Mouse (Mus musculus) forebrain, embryonic 15.5 days (tissue): ENCODE results near the gene Ipo8. TPM values are rescaled to one million over a fixed set of nuclear protein-coding genes. Genes with fewer than 3 reads are reported as not detected.
A peak's percentile ranks its signal among the peaks of the same experiment; 100 is the strongest.

Experiments used
- ATAC-seq: fragments of 200-750 bp; cut with Nextera tagmentation; replicated peaks from 2 replicates; pipeline ENCODE4 v1.8.0; 2017; ENCODE audit warnings: mild to moderate bottlenecking, moderate TSS enrichment, moderate library complexity
- H3K27ac ChIP-seq: fragments of 300-500 bp; sonication (generic); replicated peaks from 2 replicates; pipeline ENCODE4 v1.5.1; 2015; ENCODE audit warnings: mild to moderate bottlenecking, inconsistent platforms
- H3K27me3 ChIP-seq: fragments of 300-500 bp; sonication (generic); 2 replicates; pipeline ENCODE4 v1.6.1; 2015; ENCODE audit warnings: inconsistent platforms
- H3K36me3 ChIP-seq: fragments of 300-500 bp; sonication (generic); 2 replicates; pipeline ENCODE4 v1.6.1; 2015; ENCODE audit warnings: mild to moderate bottlenecking, inconsistent platforms
- H3K4me1 ChIP-seq: fragments of 300-500 bp; sonication (generic); 2 replicates; pipeline ENCODE4 v1.6.1; 2015; ENCODE audit warnings: inconsistent platforms
- H3K4me2 ChIP-seq: fragments of 300-500 bp; sonication (generic); replicated peaks from 2 replicates; pipeline ENCODE4 v1.6.1; 2015; ENCODE audit warnings: mild to moderate bottlenecking, inconsistent platforms
- H3K4me3 ChIP-seq: fragments of 300-500 bp; sonication (generic); 2 replicates; pipeline ENCODE4 v1.5.1; 2015; ENCODE audit warnings: mild to moderate bottlenecking, inconsistent platforms
- H3K9ac ChIP-seq: fragments of 300-500 bp; sonication (generic); replicated peaks from 2 replicates; pipeline ENCODE4 v1.6.1; 2015; ENCODE audit warnings: mild to moderate bottlenecking, inconsistent platforms
- H3K9me3 ChIP-seq: fragments of 300-500 bp; sonication (generic); 2 replicates; pipeline ENCODE4 v1.6.1; 2016; ENCODE audit warnings: inconsistent platforms
- WGBS: fragments of 180-500 bp; shearing (Covaris S2); methylation state at CpG from one replicate; pipeline ENCODE4 v1.1.7; 2015; ENCODE audit warnings: mixed read lengths; 5-methylcytosine and 5-hydroxymethylcytosine counted together
- polyA plus RNA-seq: library from polyadenylated mRNA; unstranded; fragments of >200 nt; fragmentation: Nextera tagmentation; extraction: Ambion mirVana; gene quantifications from 2 replicates; pipeline ENCODE4 v1.2.1, GENCODE M21; 2015

Ipo8 gene
- polyA plus RNA-seq, 1 experiment from 2014 or later = 20.8 TPM

DNA sequence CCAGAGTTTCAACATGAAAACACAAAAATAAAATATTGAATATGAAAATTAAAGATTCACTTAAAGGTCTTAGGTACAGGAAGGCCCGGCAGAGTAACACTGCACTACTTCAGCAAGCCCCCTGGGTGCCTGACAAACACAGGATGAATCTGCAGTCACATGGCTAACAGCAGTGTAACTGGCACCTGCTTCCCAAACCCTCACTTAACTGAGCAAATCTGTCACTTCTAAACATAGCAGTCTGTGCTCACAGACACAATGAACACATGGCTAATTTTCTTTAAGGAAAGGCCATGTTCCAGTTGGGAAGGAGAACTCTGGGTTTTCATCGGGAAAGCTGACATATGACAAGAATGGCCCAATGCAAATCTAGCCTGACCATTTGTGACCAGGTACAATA is 36.1 kb downstream of the Ipo8 start:
- Histone ChIP-seq H3K4me1 (no peaks in the 10 kb centered on the region), H3K36me3 (peaks cover 41% of the 10 kb centered on the region), H3K4me2 (no peak overlapping the region), H3K9ac (no peak overlapping the region), H3K9me3 (no peaks in the 10 kb centered on the region), H3K27me3 (no peaks in the 10 kb centered on the region), H3K4me3 (no peak overlapping the region), H3K27ac (no peak overlapping the region)
- WGBS = 75% methylated on average over 2 of the region's 2 CpGs
- no peak for ATAC-seq

DNA sequence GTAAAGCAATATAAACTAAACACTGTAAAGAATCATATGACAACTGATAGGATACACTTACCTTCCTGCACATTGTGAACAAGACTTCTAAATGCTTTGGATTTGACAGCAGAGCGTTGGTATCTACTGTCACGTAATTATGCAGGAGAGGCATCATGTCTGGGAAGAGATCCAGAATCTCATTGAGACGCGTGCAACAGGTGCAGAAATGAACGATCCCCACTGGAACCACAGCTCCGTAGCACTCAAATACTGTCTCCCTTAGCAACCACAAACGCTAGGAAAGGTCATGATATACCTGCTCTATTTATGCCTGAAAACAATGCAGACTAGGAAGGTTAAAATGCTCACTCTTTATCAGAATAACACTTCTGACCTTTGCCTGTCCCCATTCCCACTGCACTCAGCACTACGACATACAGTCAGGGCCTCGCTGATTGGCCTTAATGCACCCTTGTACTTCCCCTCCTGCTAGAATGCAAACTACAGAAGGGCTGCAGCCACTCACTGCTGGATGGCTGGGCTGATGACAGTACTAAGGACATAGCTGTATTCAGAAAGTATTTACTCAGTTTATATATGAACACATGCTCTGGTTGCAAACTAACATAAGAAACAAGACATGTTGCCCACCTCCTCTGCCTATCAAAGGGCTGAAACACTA is 42.1 kb downstream of the Ipo8 start:
- no peak overlapping the region for H3K9ac ChIP-seq
- no peak overlapping the region for H3K4me3 ChIP-seq
- H3K4me1 ChIP-seq = no peaks in the 10 kb centered on the region
- 70% methylated on average over 9 of the region's 9 CpGs for WGBS
- H3K4me2 ChIP-seq = no peak overlapping the region
- H3K9me3 ChIP-seq = no peaks in the 10 kb centered on the region
- ATAC-seq = no peak
- H3K27ac ChIP-seq = no peak overlapping the region
- H3K36me3 ChIP-seq = peaks cover 46% of the 10 kb centered on the region
- H3K27me3 ChIP-seq = no peaks in the 10 kb centered on the region

DNA sequence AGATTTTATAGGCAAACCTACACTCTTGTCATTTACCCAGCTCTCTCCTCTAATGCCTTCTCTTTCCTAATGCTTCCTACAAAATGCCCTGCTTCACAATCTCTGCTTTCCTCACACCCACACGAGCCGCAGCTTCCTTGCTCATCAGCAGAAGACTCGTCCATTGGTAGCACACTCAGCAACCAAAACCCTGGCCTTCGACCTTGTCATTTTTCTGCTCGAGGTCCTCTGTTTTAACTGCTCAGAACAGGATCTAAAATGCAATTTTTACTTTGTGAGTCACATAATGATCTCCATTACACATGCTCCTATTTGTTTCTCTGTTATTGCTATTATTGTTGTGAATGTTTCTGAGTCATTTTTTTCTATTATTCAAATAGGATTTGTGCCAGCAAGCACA is 45.1 kb downstream of the Ipo8 start:
- H3K27me3 ChIP-seq = no peaks in the 10 kb centered on the region
- H3K4me1 ChIP-seq = no peaks in the 10 kb centered on the region
- no peak overlapping the region for H3K27ac ChIP-seq
- H3K9me3 ChIP-seq = no peaks in the 10 kb centered on the region
- no peak overlapping the region for H3K9ac ChIP-seq
- no peak overlapping the region for H3K4me2 ChIP-seq
- no peak for ATAC-seq
- no peak overlapping the region for H3K4me3 ChIP-seq
- WGBS = 90% methylated on average over 5 of the region's 5 CpGs
- H3K36me3 ChIP-seq = peaks cover 56% of the 10 kb centered on the region

DNA sequence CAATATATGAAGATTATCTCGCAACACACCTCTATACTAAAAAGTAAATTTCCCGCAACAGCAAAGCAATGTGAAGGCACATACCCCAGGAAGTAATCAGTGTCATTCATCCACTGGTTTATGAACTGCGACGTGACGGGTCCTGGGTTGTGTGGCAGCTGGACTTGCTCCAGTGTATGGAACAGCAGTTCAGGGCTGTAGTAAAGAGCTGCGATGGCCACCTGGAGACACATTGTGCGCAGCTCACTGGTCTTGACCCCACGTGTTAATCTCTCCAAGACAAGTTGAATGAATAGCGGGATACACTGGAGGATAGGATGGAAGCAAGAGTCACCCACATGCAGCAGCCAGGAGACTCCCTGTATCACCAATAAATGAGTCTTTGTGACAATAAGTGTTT is 46.8 kb downstream of the Ipo8 start:
- Histone ChIP-seq H3K4me3 (no peak overlapping the region), H3K27ac (no peak overlapping the region), H3K36me3 (peaks cover 53% of the 10 kb centered on the region), H3K9me3 (no peaks in the 10 kb centered on the region), H3K4me2 (no peak overlapping the region), H3K9ac (no peak overlapping the region), H3K27me3 (no peaks in the 10 kb centered on the region), H3K4me1 (no peaks in the 10 kb centered on the region)
- ATAC-seq = no peak
- 91% methylated on average over 9 of the region's 9 CpGs for WGBS

DNA sequence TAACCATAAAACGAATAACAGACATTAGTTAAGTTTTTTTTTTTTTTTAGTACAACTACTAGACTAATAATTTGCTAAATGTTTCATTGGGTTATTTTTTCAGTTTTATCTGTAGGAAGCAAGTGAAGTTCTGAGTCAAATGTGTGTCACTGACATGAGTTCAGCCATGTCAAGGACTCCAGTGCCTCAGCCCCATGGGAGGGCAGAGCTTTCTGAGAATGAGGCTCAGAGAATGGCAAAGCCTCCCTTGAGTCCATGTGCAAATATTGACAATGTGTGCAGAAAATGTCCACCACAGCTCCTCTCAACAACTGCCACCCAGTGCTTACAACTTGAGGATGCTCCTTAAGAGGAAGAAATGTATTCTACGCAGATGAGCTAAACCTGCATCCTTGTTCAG is 55.0 kb downstream of the Ipo8 start:
- Histone ChIP-seq H3K9me3 (no peaks in the 10 kb centered on the region), H3K9ac (no peak overlapping the region), H3K4me1 (no peaks in the 10 kb centered on the region), H3K4me3 (no peak overlapping the region), H3K4me2 (no peak overlapping the region), H3K27me3 (no peaks in the 10 kb centered on the region), H3K36me3 (peaks cover 63% of the 10 kb centered on the region), H3K27ac (no peak overlapping the region)
- ATAC-seq = no peak
- WGBS = 96% methylated on average over 2 of the region's 2 CpGs

DNA sequence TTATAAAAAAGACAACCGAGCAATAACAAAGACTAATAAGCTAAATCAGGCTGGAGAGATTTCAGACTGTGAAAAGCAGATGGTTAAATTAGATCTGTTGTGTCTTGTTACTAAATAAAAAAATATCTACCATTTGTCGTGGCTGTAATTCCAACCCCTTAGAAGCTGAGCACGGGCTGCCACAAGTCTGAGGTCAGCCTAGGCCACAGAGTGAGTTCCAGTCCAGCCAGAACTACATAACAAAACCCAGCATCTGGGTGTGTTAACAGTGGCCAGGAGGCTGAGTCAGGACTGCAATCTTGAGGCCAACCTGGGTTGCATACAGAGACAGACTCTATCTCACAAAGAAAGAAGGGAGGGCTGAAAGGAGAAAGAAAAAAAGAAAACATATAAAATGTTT is 59.8 kb downstream of the Ipo8 start:
- WGBS = 70% methylated on average over 3 of the region's 3 CpGs
- ATAC-seq = no peak
- H3K9ac ChIP-seq = no peak overlapping the region
- H3K36me3 ChIP-seq = peaks cover 41% of the 10 kb centered on the region
- H3K27ac ChIP-seq = no peak overlapping the region
- H3K4me1 ChIP-seq = no peaks in the 10 kb centered on the region
- no peak overlapping the region for H3K4me3 ChIP-seq
- H3K9me3 ChIP-seq = no peaks in the 10 kb centered on the region
- no peaks in the 10 kb centered on the region for H3K27me3 ChIP-seq
- no peak overlapping the region for H3K4me2 ChIP-seq

DNA sequence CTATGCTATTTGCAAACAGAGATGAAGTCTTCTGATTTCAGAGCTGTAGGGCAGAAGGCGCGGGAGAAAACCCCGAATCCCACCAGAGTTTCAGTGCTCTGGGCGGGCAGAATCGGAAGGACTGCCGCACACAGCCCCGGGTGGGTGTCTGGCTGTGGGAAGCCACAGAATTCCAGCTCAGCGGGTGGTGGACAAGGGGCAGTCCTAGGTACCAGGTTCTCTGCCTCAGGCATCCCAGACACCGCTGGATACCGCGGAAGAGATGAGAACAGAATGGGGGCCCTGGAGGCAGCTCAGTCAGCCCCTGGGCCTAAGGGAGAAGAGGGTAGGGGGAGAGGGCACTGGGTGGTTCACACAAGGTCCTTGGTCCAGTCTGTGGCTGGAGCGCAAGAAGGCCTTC is 62.8 kb downstream of the Ipo8 start:
- H3K4me2 ChIP-seq = no peak overlapping the region
- peaks cover 17% of the 10 kb centered on the region for H3K36me3 ChIP-seq
- H3K9ac ChIP-seq = no peak overlapping the region
- no peak overlapping the region for H3K27ac ChIP-seq
- no peak for ATAC-seq
- no peaks in the 10 kb centered on the region for H3K27me3 ChIP-seq
- H3K9me3 ChIP-seq = no peaks in the 10 kb centered on the region
- 78% methylated on average over 12 of the region's 12 CpGs for WGBS
- H3K4me1 ChIP-seq = no peaks in the 10 kb centered on the region
- no peak overlapping the region for H3K4me3 ChIP-seq

DNA sequence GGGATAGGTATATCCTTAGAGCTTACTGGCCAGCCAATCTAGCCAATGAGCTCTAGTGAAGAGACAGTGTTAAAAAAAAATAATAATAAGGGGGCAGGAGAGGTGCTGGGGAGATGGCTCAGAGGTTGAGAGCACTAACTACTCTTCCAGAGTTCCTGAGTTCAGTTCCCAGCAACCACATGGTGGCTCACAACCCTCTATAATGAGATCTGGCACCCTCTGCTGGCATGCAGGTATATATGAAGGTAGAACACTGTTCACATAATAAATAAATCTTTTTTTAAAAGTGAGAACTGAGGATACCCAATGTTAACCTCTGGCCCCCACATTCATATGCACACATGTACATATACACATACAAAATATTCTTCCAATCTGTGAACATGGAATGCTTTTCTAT is 64.0 kb downstream of the Ipo8 start:
- peaks cover 10% of the 10 kb centered on the region; the same call in 1 of the 2 replicates for H3K36me3 ChIP-seq
- H3K9ac ChIP-seq = no peak overlapping the region
- no peaks in the 10 kb centered on the region for H3K4me1 ChIP-seq
- H3K27ac ChIP-seq = no peak overlapping the region
- H3K9me3 ChIP-seq = no peaks in the 10 kb centered on the region
- no peaks in the 10 kb centered on the region for H3K27me3 ChIP-seq
- H3K4me3 ChIP-seq = no peak overlapping the region
- no peak overlapping the region for H3K4me2 ChIP-seq
- no peak for ATAC-seq

DNA sequence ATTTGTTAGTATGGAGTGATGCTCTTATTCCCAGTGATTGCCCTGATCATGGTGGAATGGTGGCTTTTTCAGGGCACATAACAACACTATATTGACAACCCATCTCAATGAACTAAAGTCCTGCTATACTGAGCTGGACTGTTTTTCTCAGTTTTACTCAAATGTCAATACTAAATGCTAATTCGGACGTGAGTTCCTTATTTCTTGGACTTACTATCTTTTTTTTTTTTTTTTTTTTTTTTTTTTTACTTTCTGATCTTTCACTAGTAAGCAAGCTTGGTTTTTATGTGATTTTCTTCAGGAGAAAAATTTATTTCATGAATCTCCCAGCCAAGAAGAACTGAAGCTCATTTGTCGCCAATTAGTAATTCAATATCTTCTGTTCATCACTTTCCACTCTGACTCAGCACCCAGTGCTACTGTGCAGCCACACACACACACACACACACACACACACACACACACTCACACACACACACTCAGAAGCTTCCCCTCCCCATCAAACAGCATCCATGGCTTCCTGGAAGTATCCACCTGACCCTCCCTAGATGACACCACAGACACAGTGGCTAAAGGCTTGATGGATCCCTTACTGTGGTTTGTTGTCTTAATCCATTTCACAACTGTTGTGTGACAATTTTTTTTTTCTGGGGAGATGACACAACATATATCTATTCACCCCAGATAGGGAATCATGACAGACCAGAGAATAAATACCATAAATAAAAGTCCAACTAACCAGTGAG is 69.1 kb downstream of the Ipo8 start:
- H3K4me1 ChIP-seq = no peaks in the 10 kb centered on the region
- ATAC-seq = no peak
- H3K9ac ChIP-seq = no peak overlapping the region
- no peaks in the 10 kb centered on the region for H3K9me3 ChIP-seq
- H3K27me3 ChIP-seq = no peaks in the 10 kb centered on the region
- WGBS = 94% methylated on average over 3 of the region's 3 CpGs
- no peaks in the 10 kb centered on the region for H3K36me3 ChIP-seq
- no peak overlapping the region for H3K27ac ChIP-seq
- H3K4me3 ChIP-seq = no peak overlapping the region
- no peak overlapping the region for H3K4me2 ChIP-seq

DNA sequence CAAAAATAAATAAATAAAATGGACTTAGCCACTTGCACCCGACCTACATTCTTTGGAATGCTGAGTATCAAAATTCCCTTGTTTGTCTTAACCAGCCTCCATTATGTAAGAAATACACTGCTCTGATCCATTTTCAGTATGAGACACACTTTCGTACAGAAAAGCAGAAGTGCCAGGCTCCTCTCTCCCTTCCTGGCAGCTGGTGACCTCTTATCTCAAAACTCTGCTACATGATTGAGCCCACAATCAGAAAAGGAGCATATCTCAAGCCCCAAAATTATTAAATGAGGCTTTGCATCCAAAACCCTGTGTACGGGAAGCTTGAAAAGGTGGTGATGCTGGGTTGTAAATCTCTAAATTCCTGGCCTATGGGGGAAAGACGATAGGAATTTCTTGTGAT is 69.8 kb downstream of the Ipo8 start:
- Histone ChIP-seq H3K4me3 (no peak overlapping the region), H3K9ac (no peak overlapping the region), H3K27ac (no peak overlapping the region), H3K36me3 (no peaks in the 10 kb centered on the region), H3K4me2 (no peak overlapping the region), H3K4me1 (no peaks in the 10 kb centered on the region), H3K27me3 (no peaks in the 10 kb centered on the region), H3K9me3 (no peaks in the 10 kb centered on the region)
- no peak for ATAC-seq
- 86% methylated on average over 4 of the region's 4 CpGs for WGBS

DNA sequence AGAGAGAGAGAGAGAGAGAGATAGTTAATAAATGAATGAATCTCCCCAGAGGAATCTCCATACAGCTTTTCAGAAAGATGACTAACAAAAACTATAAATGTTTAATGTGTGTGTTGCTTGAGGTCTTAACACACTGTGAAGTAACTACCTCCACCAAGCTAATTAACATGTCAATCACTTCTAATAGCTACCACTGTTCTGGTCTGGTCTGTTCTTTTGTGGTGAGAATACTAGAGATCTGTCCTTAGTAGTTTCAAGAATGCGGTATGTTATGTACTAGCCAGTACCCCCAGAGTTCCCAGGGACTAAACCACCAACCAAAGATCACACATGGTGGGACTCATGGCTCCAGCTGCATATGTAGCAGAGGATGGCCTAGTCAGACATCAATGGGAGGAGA is 74.7 kb downstream of the Ipo8 start:
- Histone ChIP-seq H3K4me3 (no peak overlapping the region), H3K9ac (no peak overlapping the region), H3K27me3 (no peaks in the 10 kb centered on the region), H3K9me3 (no peaks in the 10 kb centered on the region), H3K4me1 (no peaks in the 10 kb centered on the region), H3K27ac (no peak overlapping the region), H3K4me2 (no peak overlapping the region), H3K36me3 (no peaks in the 10 kb centered on the region)
- WGBS = 58% methylated on average over 1 of the region's 1 CpGs
- ATAC-seq = no peak

DNA sequence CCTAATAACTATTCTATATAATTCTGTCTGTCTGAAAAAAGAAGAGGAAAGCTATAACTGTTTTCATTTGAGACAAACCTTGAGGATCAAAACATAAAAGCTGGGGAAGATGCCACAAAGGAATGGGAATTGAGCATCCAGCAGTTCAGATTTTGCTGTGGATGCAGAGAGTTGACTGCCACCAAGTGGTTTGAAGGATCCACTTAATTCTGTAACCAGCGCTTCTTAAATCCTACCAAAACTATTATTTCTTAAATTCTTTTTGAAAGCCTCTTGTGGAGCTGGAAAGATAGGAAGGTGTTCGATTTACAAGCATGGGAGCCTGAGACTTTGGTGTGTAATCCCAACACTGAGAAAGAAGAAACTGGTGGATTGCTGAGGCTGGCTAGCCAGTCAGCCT is 79.9 kb downstream of the Ipo8 start:
- Histone ChIP-seq H3K36me3 (no peaks in the 10 kb centered on the region), H3K27me3 (no peaks in the 10 kb centered on the region), H3K27ac (no peak overlapping the region), H3K4me1 (no peaks in the 10 kb centered on the region), H3K4me3 (no peak overlapping the region), H3K9ac (no peak overlapping the region), H3K9me3 (no peaks in the 10 kb centered on the region), H3K4me2 (no peak overlapping the region)
- WGBS = 79% methylated on average over 2 of the region's 2 CpGs
- ATAC-seq = 0 out of 2 replicates have a peak, but pooled peaks have one; percentile 55

DNA sequence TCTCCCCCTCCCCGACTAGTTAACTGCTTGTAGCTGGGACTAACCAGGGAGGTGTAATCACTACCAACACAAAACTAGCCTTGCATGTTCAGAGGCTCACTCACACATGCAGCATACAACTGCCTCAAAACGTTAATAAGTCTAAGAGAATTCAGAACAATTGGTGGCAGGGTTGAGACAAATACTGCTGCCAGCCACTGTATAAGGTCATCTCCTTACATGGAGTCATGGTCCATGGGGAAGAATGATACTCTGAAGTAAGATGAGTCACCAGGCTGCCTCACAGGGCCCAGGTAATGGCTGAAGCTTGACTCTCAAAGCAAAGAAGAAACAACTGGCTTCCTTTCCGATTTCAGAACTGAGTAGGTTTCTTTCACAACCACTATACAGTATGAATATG is 81.1 kb downstream of the Ipo8 start:
- H3K9ac ChIP-seq = no peak overlapping the region
- no peak for ATAC-seq
- WGBS = 87% methylated on average over 3 of the region's 3 CpGs

More for the DNA sequence above, 81.1 kb downstream of the Ipo8 start:
- Histone ChIP-seq H3K4me3 (no peak overlapping the region), H3K4me2 (no peak overlapping the region), H3K27ac (no peak overlapping the region), H3K27me3 (no peaks in the 10 kb centered on the region), H3K36me3 (no peaks in the 10 kb centered on the region), H3K9me3 (no peaks in the 10 kb centered on the region), H3K4me1 (no peaks in the 10 kb centered on the region)
